9 mouse cellular contexts compared by ENCODE assay signal in the genomic region with DNA sequence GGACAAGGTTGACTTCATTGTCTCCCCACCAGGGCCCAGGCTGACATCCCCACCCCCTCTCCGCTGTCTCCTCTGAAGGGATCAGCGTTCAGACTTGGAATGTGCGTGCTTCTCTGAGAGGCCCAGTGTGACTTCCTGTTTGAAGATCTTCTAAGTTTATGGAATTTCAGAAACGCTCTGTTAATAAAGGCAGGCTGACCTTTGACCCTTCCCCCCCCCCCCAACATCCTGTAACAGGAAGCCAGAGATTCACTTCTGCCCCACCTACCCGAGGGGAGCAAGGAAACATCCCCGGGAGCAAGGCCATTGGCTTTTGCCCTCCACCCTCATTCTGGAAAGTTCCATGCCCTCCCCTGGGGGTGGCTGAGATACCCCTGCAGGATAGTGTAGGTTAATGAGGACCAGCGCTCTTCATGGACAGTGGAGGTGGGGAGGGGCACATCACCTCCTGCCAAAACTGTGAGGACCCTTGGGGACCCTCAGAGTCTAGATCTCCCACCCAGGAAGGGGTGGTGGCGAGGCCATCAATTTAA. TPM values are rescaled to one million over a fixed set of nuclear protein-coding genes. Genes with fewer than 3 reads are reported as not detected.
DNase-seq lines count a peak whose midpoint lies in the region; ATAC-seq and TF ChIP-seq lines count a peak whose summit lies in the region.
"Had no signal": no experiment of that assay in that cellular context is flagged by ENCODE, and none has a peak within 500 bp of the region (broad histone marks: within the 10 kb centered on the region; RNA-seq: fewer than 3 reads in every experiment).

No protein-coding gene starts in this region.

- 56% methylated on average over 8 of the region's 8 CpGs for WGBS in liver, adult 2 months
- 52% methylated on average over 8 of the region's 8 CpGs for WGBS in liver, embryonic 11.5 days
- WGBS in heart, embryonic 15.5 days: 47% methylated on average over 8 of the region's 8 CpGs
- WGBS in neural tube, embryonic 13.5 days: 45% methylated on average over 8 of the region's 8 CpGs

- peak overlapping the region; percentile 59 for H3K27ac ChIP-seq in liver, adult 2 months (replicated peaks; ENCODE audit: insufficient read depth, low read depth, low read length)
- no peak overlapping the region; the same call in 1 of the 2 replicates for H3K27ac ChIP-seq in liver, embryonic 11.5 days (ENCODE audit: low read depth, low read length)
- H3K27ac ChIP-seq in heart, embryonic 15.5 days: peak overlapping the region; percentile 59
- peak overlapping the region; percentile 90 for H3K27ac ChIP-seq in neural tube, embryonic 13.5 days (replicated peaks)

- no peak overlapping the region for H3K9ac ChIP-seq in liver, adult 2 months (ENCODE audit: low read depth, low read length)
- no peak overlapping the region for H3K9ac ChIP-seq in liver, embryonic 11.5 days (ENCODE audit: low read depth, low read length)
- no peak overlapping the region for H3K9ac ChIP-seq in heart, embryonic 15.5 days
- no peak overlapping the region for H3K9ac ChIP-seq in neural tube, embryonic 13.5 days

- peaks cover 28% of the 10 kb centered on the region for H3K4me1 ChIP-seq in liver, adult 2 months (ENCODE audit: control insufficient read depth, insufficient read depth, low read length)
- H3K4me1 ChIP-seq in liver, embryonic 11.5 days (replicated peaks; ENCODE audit: control insufficient read depth, insufficient read depth, low read length): peaks cover 3% of the 10 kb centered on the region; the same call in 1 of the 2 replicates
- peaks cover 23% of the 10 kb centered on the region for H3K4me1 ChIP-seq in heart, embryonic 15.5 days (replicated peaks)
- H3K4me1 ChIP-seq in neural tube, embryonic 13.5 days (replicated peaks): peaks cover 28% of the 10 kb centered on the region

- no peak for DNase-seq in liver, adult 2 months (ENCODE audit: extremely low read depth, low read depth, low spot score)
- no peak for DNase-seq in liver, embryonic 11.5 days (ENCODE audit: low spot score)
- peak; percentile 65 to 81 for DNase-seq in kidney, postnatal 25 days
- DNase-seq in layer of hippocampus, adult 8-10 months (ENCODE audit: low spot score in 2 of 2): no peak
- no peak for DNase-seq in thymus, postnatal 36 days

- TF ChIP-seq POLR2A in liver, adult 2 months (IDR thresholded peaks at IDR 0.05; ENCODE audit: extremely low read depth, insufficient read depth, low read length): no peak

- H3K79me2 ChIP-seq in liver, adult 2 months (ENCODE audit: control insufficient read depth, insufficient read depth, low read length): peaks cover 3% of the 10 kb centered on the region; the same call in 1 of the 2 replicates

- no peaks in the 10 kb centered on the region for H3K36me3 ChIP-seq in liver, adult 2 months (ENCODE audit: control insufficient read depth, insufficient read depth, low read length)
- no peaks in the 10 kb centered on the region for H3K36me3 ChIP-seq in liver, embryonic 11.5 days (ENCODE audit: control insufficient read depth, insufficient read depth, low read length)
- no peaks in the 10 kb centered on the region for H3K36me3 ChIP-seq in heart, embryonic 15.5 days
- H3K36me3 ChIP-seq in neural tube, embryonic 13.5 days: no peaks in the 10 kb centered on the region

- no peak overlapping the region for H3K4me3 ChIP-seq in liver, adult 2 months (ENCODE audit: insufficient read depth, low read depth, low read length)
- no peak overlapping the region for H3K4me3 ChIP-seq in liver, embryonic 11.5 days (ENCODE audit: low read depth, low read length)
- H3K4me3 ChIP-seq in heart, embryonic 15.5 days: no peak overlapping the region
- H3K4me3 ChIP-seq in neural tube, embryonic 13.5 days: no peak overlapping the region
- H3K4me3 ChIP-seq: erythroblast, embryonic 14.5 days had no signal

- H3K4me2 ChIP-seq in liver, embryonic 11.5 days: no peak overlapping the region
- H3K4me2 ChIP-seq in heart, embryonic 15.5 days: no peak overlapping the region
- H3K4me2 ChIP-seq in neural tube, embryonic 13.5 days: peak overlapping the region; percentile 17

- TF ChIP-seq CTCF in liver, adult 2 months (IDR thresholded peaks at IDR 0.05; ENCODE audit: low read depth, low read length): no peak

- no peaks in the 10 kb centered on the region for H3K27me3 ChIP-seq in liver, adult 2 months (ENCODE audit: control insufficient read depth, insufficient read depth, low read length)
- H3K27me3 ChIP-seq in liver, embryonic 11.5 days (replicated peaks; ENCODE audit: control insufficient read depth, insufficient read depth, low read length): no peaks in the 10 kb centered on the region
- H3K27me3 ChIP-seq in heart, embryonic 15.5 days: 0 out of 2 replicates have a peak, but pooled peaks cover 5% of the 10 kb centered on the region
- peaks cover 75% of the 10 kb centered on the region for H3K27me3 ChIP-seq in neural tube, embryonic 13.5 days

- no peaks in the 10 kb centered on the region for H3K9me3 ChIP-seq in liver, embryonic 11.5 days (ENCODE audit: control insufficient read depth, low read length)
- no peaks in the 10 kb centered on the region for H3K9me3 ChIP-seq in heart, embryonic 15.5 days (replicated peaks)
- no peaks in the 10 kb centered on the region for H3K9me3 ChIP-seq in neural tube, embryonic 13.5 days

- ATAC-seq in liver, embryonic 11.5 days (replicated peaks; ENCODE audit: low FRiP score): no peak
- ATAC-seq in heart, embryonic 15.5 days (replicated peaks; ENCODE audit: insufficient number of reproducible peaks, insufficient read depth, low FRiP score, low read depth): 0 out of 2 replicates have a peak, but pooled peaks have one; percentile 17
- ATAC-seq in neural tube, embryonic 13.5 days (ENCODE audit: low read depth): peak; percentile 62
- no peak for ATAC-seq in cerebellum, adult (ENCODE audit: insufficient number of reproducible peaks, low FRiP score, low TSS enrichment)

RNA-seq across cellular contexts. Expression of gene Wdr5, which starts 57.4 kb away (rescaled TPM):
- total RNA-seq in liver, adult 2 months (2014; rRNA removed): 16.7 and 20.4 TPM in 2 replicates
- polyA plus RNA-seq in liver, adult 2 months (2012; rRNA removed): 17.2 and 18.3 TPM in 2 replicates
- polyA plus RNA-seq in liver, embryonic 11.5 days (2014; fragmentation: Nextera tagmentation; extraction: Ambion mirVana): 76.7 and 78.0 TPM in 2 replicates
- polyA plus RNA-seq in heart, embryonic 15.5 days (2015; fragmentation: Nextera tagmentation; extraction: Ambion mirVana): 26.7 and 34.0 TPM in 2 replicates
- 36.6 and 39.7 TPM in 2 replicates for polyA plus RNA-seq in neural tube, embryonic 13.5 days (2015; fragmentation: Nextera tagmentation; extraction: Ambion mirVana)
- 10 to 100 TPM; 25.7 to 29.8 (median 27.9) TPM for total RNA-seq in layer of hippocampus, adult 8-10 months (2022)

Comparison
In these comparisons a context has a peak if more than half of its experiments do, and no peak if none do; other contexts are left out.
1. DNase-seq: peak in kidney, postnatal 25 days (2 of 2); none in liver, adult 2 months (single experiment), liver, embryonic 11.5 days (single experiment), layer of hippocampus, adult 8-10 months (0 of 2) and thymus, postnatal 36 days (0 of 2).
2. ATAC-seq: peak in heart, embryonic 15.5 days (single experiment) and neural tube, embryonic 13.5 days (single experiment); none in liver, embryonic 11.5 days (single experiment) and cerebellum, adult (single experiment).